ENCODE assay signal across 8 mouse cellular contexts in the genomic region with DNA sequence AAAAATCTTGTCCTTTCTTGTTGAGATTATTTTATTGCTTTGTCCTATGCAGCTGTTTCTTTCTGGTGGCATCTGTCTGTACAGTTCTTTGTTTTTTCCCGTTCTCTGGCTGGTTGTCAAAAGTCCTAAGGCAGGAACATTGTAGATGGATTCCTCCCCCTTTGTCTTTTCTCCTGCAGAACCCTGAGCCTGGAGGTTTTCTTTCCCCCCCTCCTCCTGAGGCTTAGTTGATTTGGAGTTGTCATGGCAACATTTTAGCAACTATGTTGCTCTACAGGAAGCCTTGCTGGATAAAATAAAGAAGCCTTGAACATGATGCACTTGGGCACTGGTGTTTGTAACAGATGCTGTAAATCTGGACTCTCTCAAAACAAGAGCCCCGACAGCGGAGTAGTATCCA. TPM values are rescaled to one million over a fixed set of nuclear protein-coding genes. Genes with fewer than 3 reads are reported as not detected.
DNase-seq lines count a peak whose midpoint lies in the region; ATAC-seq lines count a peak whose summit lies in the region.

No protein-coding gene starts in this region.

- WGBS in heart, embryonic 14.5 days, result 50% methylated on average over 3 of the region's 3 CpGs
- 60% methylated on average over 3 of the region's 3 CpGs for WGBS in liver, embryonic 13.5 days (ENCODE audit: insufficient replicate concordance)

- DNase-seq in frontal cortex, postnatal 36 days (ENCODE audit: low spot score in 2 of 2), result peak; percentile 9 to 35
- DNase-seq in frontal cortex, postnatal 14 days (ENCODE audit: low spot score in 2 of 2), result no peak
- peak; percentile 42 for DNase-seq in 416B (ENCODE audit: low read depth)
- no peak for DNase-seq in liver, embryonic 13.5 days
- DNase-seq in splenic B cell, adult 2 months (ENCODE audit: low read depth, low spot score), result peak; percentile 28
- DNase-seq in cerebellum, postnatal 25 days, result no peak

- peak overlapping the region; percentile 87 to 97 for H3K4me3 ChIP-seq in heart, embryonic 14.5 days (ENCODE audit: control insufficient read depth in 1 of 2, insufficient read depth in 1 of 2, low read depth in 1 of 2, low read length in 2 of 2)
- H3K4me3 ChIP-seq in liver, embryonic 13.5 days (replicated peaks), result peak overlapping the region; percentile 96

- H3K4me1 ChIP-seq in heart, embryonic 14.5 days (ENCODE audit: control insufficient read depth in 2 of 2, insufficient read depth in 2 of 2, low read length in 2 of 2), result peaks cover 2 to 7% of the 10 kb centered on the region in 2 experiments; a peak in 3 of 4 replicates
- peaks cover 27% of the 10 kb centered on the region for H3K4me1 ChIP-seq in liver, embryonic 13.5 days (replicated peaks)

- peak overlapping the region; percentile 60 for H3K4me2 ChIP-seq in heart, embryonic 14.5 days (ENCODE audit: low read length)
- peak overlapping the region; percentile 81 for H3K4me2 ChIP-seq in liver, embryonic 13.5 days

- H3K27ac ChIP-seq in heart, embryonic 14.5 days (replicated peaks in 1 of 2; ENCODE audit: control insufficient read depth in 1 of 2, insufficient read depth in 1 of 2, low read depth in 2 of 2, low read length in 2 of 2), result peak overlapping the region; percentile 82 to 90
- no peak overlapping the region for H3K27ac ChIP-seq in liver, embryonic 13.5 days

- peaks cover 32% of the 10 kb centered on the region for H3K36me3 ChIP-seq in heart, embryonic 14.5 days (ENCODE audit: control insufficient read depth, insufficient read depth, low read length)
- H3K36me3 ChIP-seq in liver, embryonic 13.5 days, result peaks cover 24% of the 10 kb centered on the region
- peaks cover 26% of the 10 kb centered on the region for H3K36me3 ChIP-seq in splenic B cell, adult 2 months (ENCODE audit: control insufficient read depth, insufficient read depth, low read length, poor library complexity, severe bottlenecking)

- peak overlapping the region; percentile 97 for H3K9ac ChIP-seq in heart, embryonic 14.5 days (ENCODE audit: low read length)
- H3K9ac ChIP-seq in liver, embryonic 13.5 days, result peak overlapping the region; percentile 96

- no peaks in the 10 kb centered on the region for H3K9me3 ChIP-seq in heart, embryonic 14.5 days (ENCODE audit: control insufficient read depth, low read length)
- no peaks in the 10 kb centered on the region for H3K9me3 ChIP-seq in liver, embryonic 13.5 days (replicated peaks)

- no peaks in the 10 kb centered on the region for H3K27me3 ChIP-seq in heart, embryonic 14.5 days (ENCODE audit: control insufficient read depth, insufficient read depth, low read length)
- H3K27me3 ChIP-seq in liver, embryonic 13.5 days, result peaks cover 15% of the 10 kb centered on the region
- no peaks in the 10 kb centered on the region for H3K27me3 ChIP-seq in splenic B cell, adult 2 months (ENCODE audit: control insufficient read depth, insufficient read depth, low read length, poor library complexity, severe bottlenecking)

- ATAC-seq in common myeloid progenitor, adult 5-6 weeks (replicated peaks; ENCODE audit: low read depth, poor library complexity, severe bottlenecking), result peak; percentile 24
- ATAC-seq in heart, embryonic 14.5 days (ENCODE audit: insufficient number of reproducible peaks, insufficient read depth, low FRiP score, low read depth), result no peak
- no peak for ATAC-seq in liver, embryonic 13.5 days (ENCODE audit: low read depth)

RNA-seq across cellular contexts. Expression of gene Usf1, which starts 1.3 kb away (rescaled TPM):
- total RNA-seq in common myeloid progenitor, adult 5-6 weeks (2017), result 47.1 and 48.6 TPM in 2 replicates
- polyA plus RNA-seq in heart, embryonic 14.5 days (2014; fragmentation: Nextera tagmentation; extraction: Ambion mirVana), result 46.7 and 58.5 TPM in 2 replicates
- 20.9 and 25.3 TPM in 2 replicates for polyA plus RNA-seq in liver, embryonic 13.5 days (2015; fragmentation: Nextera tagmentation; extraction: Ambion mirVana)

RNA-seq across cellular contexts. Expression of gene Tstd1, which starts 6.2 kb away (rescaled TPM):
- total RNA-seq in common myeloid progenitor, adult 5-6 weeks (2017), result 0.18 and 1.2 TPM in 2 replicates
- polyA plus RNA-seq in heart, embryonic 14.5 days (2014; fragmentation: Nextera tagmentation; extraction: Ambion mirVana), result 1.5 and 2.1 TPM in 2 replicates
- polyA plus RNA-seq in liver, embryonic 13.5 days (2015; fragmentation: Nextera tagmentation; extraction: Ambion mirVana), result 1.3 and 1.6 TPM in 2 replicates

RNA-seq across cellular contexts. Expression of gene Arhgap30, which starts 23.7 kb away (rescaled TPM):
- 63.0 and 77.8 TPM in 2 replicates for total RNA-seq in common myeloid progenitor, adult 5-6 weeks (2017)
- 0.54 and 0.62 TPM in 2 replicates for polyA plus RNA-seq in heart, embryonic 14.5 days (2014; fragmentation: Nextera tagmentation; extraction: Ambion mirVana)
- 3.3 and 3.8 TPM in 2 replicates for polyA plus RNA-seq in liver, embryonic 13.5 days (2015; fragmentation: Nextera tagmentation; extraction: Ambion mirVana)

RNA-seq across cellular contexts. Expression of gene F11r, which starts 24.9 kb away (rescaled TPM):
- total RNA-seq in common myeloid progenitor, adult 5-6 weeks (2017), result 1.1 and 5.4 TPM in 2 replicates
- polyA plus RNA-seq in heart, embryonic 14.5 days (2014; fragmentation: Nextera tagmentation; extraction: Ambion mirVana), result 70.9 and 74.7 TPM in 2 replicates
- 20.6 and 24.3 TPM in 2 replicates for polyA plus RNA-seq in liver, embryonic 13.5 days (2015; fragmentation: Nextera tagmentation; extraction: Ambion mirVana)

RNA-seq across cellular contexts. Expression of gene Nectin4, which starts 42.5 kb away (rescaled TPM):
- total RNA-seq in common myeloid progenitor, adult 5-6 weeks (2017), result 2.3 and 2.4 TPM in 2 replicates
- 0.12 TPM in 1 of 2 replicates, not detected in the other for polyA plus RNA-seq in heart, embryonic 14.5 days (2014; fragmentation: Nextera tagmentation; extraction: Ambion mirVana)
- polyA plus RNA-seq in liver, embryonic 13.5 days (2015; fragmentation: Nextera tagmentation; extraction: Ambion mirVana), result 0.08 and 0.14 TPM in 2 replicates

Comparison
In these comparisons a context has a peak if more than half of its experiments do, and no peak if none do; other contexts are left out.
1. DNase-seq: peak in frontal cortex, postnatal 36 days (2 of 2), 416B (single experiment) and splenic B cell, adult 2 months (single experiment); none in frontal cortex, postnatal 14 days (0 of 2), liver, embryonic 13.5 days (single experiment) and cerebellum, postnatal 25 days (0 of 2).